Mouse (Mus musculus): ENCODE data around the gene Slc16a13. TPM values are rescaled to one million over a fixed set of nuclear protein-coding genes. Genes with fewer than 3 reads are reported as not detected.
"Not testable (repeated sequence)": the region's sequence is repeated elsewhere in the genome, so short reads cannot be mapped to it uniquely, and the experiment has no call there.

Slc16a13 gene
- polyA plus RNA-seq, 1 experiment, result 13.9 TPM

- no peak for DNase-seq (ENCODE audit: low read depth)
- no peak for TF ChIP-seq POLR2A (IDR thresholded peaks at IDR 0.05; ENCODE audit: borderline replicate concordance, extremely low read depth, insufficient read depth, insufficient read length, poor library complexity, severe bottlenecking)
- no peak for TF ChIP-seq CTCF (IDR thresholded peaks at IDR 0.05; ENCODE audit: borderline replicate concordance, extremely low read depth, insufficient read depth, insufficient read length)
These were observed 31.3 kb downstream of the Slc16a13 start for GRCm38 (mm10) chr11:70189319-70190134.

- TF ChIP-seq POLR2A (IDR thresholded peaks at IDR 0.05; ENCODE audit: borderline replicate concordance, extremely low read depth, insufficient read depth, insufficient read length, poor library complexity, severe bottlenecking), result no peak
- TF ChIP-seq CTCF (IDR thresholded peaks at IDR 0.05; ENCODE audit: borderline replicate concordance, extremely low read depth, insufficient read depth, insufficient read length), result no peak
- no peak for DNase-seq (ENCODE audit: low read depth)
These were observed 35.7 kb downstream of the Slc16a13 start for GRCm38 (mm10) chr11:70185120-70185519.

GRCm38 (mm10) chr11:70180496-70180895 lies 40.4 kb downstream of the Slc16a13 start:
- no peak for TF ChIP-seq POLR2A (IDR thresholded peaks at IDR 0.05; ENCODE audit: borderline replicate concordance, extremely low read depth, insufficient read depth, insufficient read length, poor library complexity, severe bottlenecking)
- no peak for TF ChIP-seq CTCF (IDR thresholded peaks at IDR 0.05; ENCODE audit: borderline replicate concordance, extremely low read depth, insufficient read depth, insufficient read length)
- DNase-seq (ENCODE audit: low read depth), result no peak

- TF ChIP-seq CTCF (IDR thresholded peaks at IDR 0.05; ENCODE audit: borderline replicate concordance, extremely low read depth, insufficient read depth, insufficient read length), result peak; percentile 62; the same call in 1 of the 2 replicates
- TF ChIP-seq POLR2A (IDR thresholded peaks at IDR 0.05; ENCODE audit: borderline replicate concordance, extremely low read depth, insufficient read depth, insufficient read length, poor library complexity, severe bottlenecking), result no peak
- peak; percentile 72 for DNase-seq (ENCODE audit: low read depth)
These were observed 41.5 kb downstream of the Slc16a13 start for GRCm38 (mm10) chr11:70179401-70179800.

GRCm38 (mm10) chr11:70178756-70179155 lies 42.1 kb downstream of the Slc16a13 start:
- no peak for TF ChIP-seq POLR2A (IDR thresholded peaks at IDR 0.05; ENCODE audit: borderline replicate concordance, extremely low read depth, insufficient read depth, insufficient read length, poor library complexity, severe bottlenecking)
- no peak for TF ChIP-seq CTCF (IDR thresholded peaks at IDR 0.05; ENCODE audit: borderline replicate concordance, extremely low read depth, insufficient read depth, insufficient read length)
- no peak for DNase-seq (ENCODE audit: low read depth)

- no peak for TF ChIP-seq POLR2A (IDR thresholded peaks at IDR 0.05; ENCODE audit: borderline replicate concordance, extremely low read depth, insufficient read depth, insufficient read length, poor library complexity, severe bottlenecking)
- DNase-seq (ENCODE audit: low read depth), result no peak
These were observed 42.6 kb downstream of the Slc16a13 start for GRCm38 (mm10) chr11:70178311-70178710.

- DNase-seq (ENCODE audit: low read depth), result no peak
- TF ChIP-seq POLR2A (IDR thresholded peaks at IDR 0.05; ENCODE audit: borderline replicate concordance, extremely low read depth, insufficient read depth, insufficient read length, poor library complexity, severe bottlenecking) (no peak), CTCF (IDR thresholded peaks at IDR 0.05; ENCODE audit: borderline replicate concordance, extremely low read depth, insufficient read depth, insufficient read length) (peak; percentile 42; the same call in 1 of the 2 replicates)
These were observed 43.2 kb downstream of the Slc16a13 start for GRCm38 (mm10) chr11:70177647-70178046.

- no peak for DNase-seq (ENCODE audit: low read depth)
- TF ChIP-seq CTCF (IDR thresholded peaks at IDR 0.05; ENCODE audit: borderline replicate concordance, extremely low read depth, insufficient read depth, insufficient read length) (no peak), POLR2A (IDR thresholded peaks at IDR 0.05; ENCODE audit: borderline replicate concordance, extremely low read depth, insufficient read depth, insufficient read length, poor library complexity, severe bottlenecking) (no peak)
These were observed 46.4 kb downstream of the Slc16a13 start for GRCm38 (mm10) chr11:70174491-70174890.

GRCm38 (mm10) chr11:70172298-70172697 lies 48.6 kb downstream of the Slc16a13 start:
- DNase-seq (ENCODE audit: low read depth), result no peak
- TF ChIP-seq POLR2A (IDR thresholded peaks at IDR 0.05; ENCODE audit: borderline replicate concordance, extremely low read depth, insufficient read depth, insufficient read length, poor library complexity, severe bottlenecking), result no peak
- TF ChIP-seq CTCF (IDR thresholded peaks at IDR 0.05; ENCODE audit: borderline replicate concordance, extremely low read depth, insufficient read depth, insufficient read length), result peak; percentile 30; the same call in 1 of the 2 replicates

GRCm38 (mm10) chr11:70171847-70172246 lies 49.0 kb downstream of the Slc16a13 start:
- DNase-seq (ENCODE audit: low read depth), result peak; percentile 8
- TF ChIP-seq CTCF (IDR thresholded peaks at IDR 0.05; ENCODE audit: borderline replicate concordance, extremely low read depth, insufficient read depth, insufficient read length) (peak; percentile 15; the same call in 1 of the 2 replicates), POLR2A (IDR thresholded peaks at IDR 0.05; ENCODE audit: borderline replicate concordance, extremely low read depth, insufficient read depth, insufficient read length, poor library complexity, severe bottlenecking) (no peak)

GRCm38 (mm10) chr11:70171181-70171580 lies 49.7 kb downstream of the Slc16a13 start:
- no peak for DNase-seq (ENCODE audit: low read depth)
- TF ChIP-seq CTCF (IDR thresholded peaks at IDR 0.05; ENCODE audit: borderline replicate concordance, extremely low read depth, insufficient read depth, insufficient read length) (no peak), POLR2A (IDR thresholded peaks at IDR 0.05; ENCODE audit: borderline replicate concordance, extremely low read depth, insufficient read depth, insufficient read length, poor library complexity, severe bottlenecking) (no peak)

GRCm38 (mm10) chr11:70170291-70170690 lies 50.6 kb downstream of the Slc16a13 start:
- TF ChIP-seq POLR2A (IDR thresholded peaks at IDR 0.05; ENCODE audit: borderline replicate concordance, extremely low read depth, insufficient read depth, insufficient read length, poor library complexity, severe bottlenecking) (no peak), CTCF (IDR thresholded peaks at IDR 0.05; ENCODE audit: borderline replicate concordance, extremely low read depth, insufficient read depth, insufficient read length) (no peak)
- no peak for DNase-seq (ENCODE audit: low read depth)

GRCm38 (mm10) chr11:70169471-70169870 lies 51.4 kb downstream of the Slc16a13 start:
- not testable (repeated sequence) for DNase-seq (ENCODE audit: low read depth)

All from brain, embryonic 14.5 days (tissue).